Mouse (Mus musculus) megakaryocyte, embryonic 14.5 days (primary cell): ENCODE measurements around the gene Sag. TPM values are rescaled to one million over a fixed set of nuclear protein-coding genes. Genes with fewer than 3 reads are reported as not detected.

Source experiments
- H3K27me3 ChIP-seq: replicated peaks from 2 replicates; pipeline ENCODE3; 2012; ENCODE audit warnings: inconsistent platforms
- H3K36me3 ChIP-seq: replicated peaks from 2 replicates; pipeline ENCODE3; 2012; ENCODE audit warnings: low read length, inconsistent platforms, mixed read lengths
- H3K4me1 ChIP-seq: 2 replicates; pipeline ENCODE4 v1.6.1; 2012; ENCODE audit warnings: inconsistent platforms
- H3K4me3 ChIP-seq: replicated peaks from 2 replicates; pipeline ENCODE3; 2012; ENCODE audit warnings: moderate library complexity, mild to moderate bottlenecking, inconsistent platforms
- H3K9me3 ChIP-seq: 2 replicates; pipeline ENCODE4 v1.6.1; 2012; ENCODE audit warnings: inconsistent platforms
- FLI1 ChIP-seq: IDR thresholded peaks from 2 replicates; pipeline ENCODE4 v1.6.1; 2012; ENCODE audit warnings: low read length, inconsistent platforms, mixed read lengths
- GATA1 ChIP-seq: IDR thresholded peaks from 3 replicates; pipeline ENCODE4 v1.6.1; 2012; ENCODE audit warnings: mixed read lengths, low read length, inconsistent platforms, borderline replicate concordance
- polyA plus RNA-seq: library from polyadenylated mRNA; stranded (reverse); fragments of >175 nt; gene quantifications from 2 replicates; pipeline ENCODE4 v1.2.3, GENCODE M21; 2012; ENCODE audit warnings: low replicate concordance; ENCODE audit not compliant: insufficient read depth

Gene Sag
- polyA plus RNA-seq, 1 experiment = not detected

DNA sequence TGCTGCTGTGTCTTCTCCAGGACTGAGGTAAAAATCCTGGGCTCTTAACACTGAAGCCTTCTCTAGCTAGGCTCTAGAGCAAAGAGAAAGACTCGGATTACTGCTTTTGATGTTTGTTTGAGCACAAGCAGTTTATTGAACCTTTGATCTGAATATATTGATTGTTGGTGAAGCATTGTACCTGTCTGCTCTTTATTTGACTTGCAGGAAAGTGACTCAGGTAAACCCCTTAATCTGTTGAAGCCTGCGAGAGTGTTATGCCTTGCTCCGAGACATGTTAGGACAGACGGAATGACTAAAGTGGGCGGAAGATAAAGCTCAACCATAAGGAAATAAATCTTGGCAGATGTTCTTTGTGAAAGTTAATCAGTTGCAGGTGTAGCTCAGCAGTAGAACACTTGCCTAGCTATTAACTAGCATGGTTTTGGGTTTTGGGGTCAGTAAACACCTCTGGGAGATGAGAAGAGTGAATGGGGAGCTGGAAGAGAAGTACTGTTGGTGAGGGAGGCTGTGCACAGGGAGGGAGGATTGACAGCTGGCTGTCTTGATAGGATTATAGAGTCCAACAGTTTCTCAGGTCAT is 24.2 kb upstream of the Sag start:
- no peak overlapping the region for H3K4me3 ChIP-seq
- H3K27me3 ChIP-seq = no peaks in the 10 kb centered on the region
- peaks cover 99% of the 10 kb centered on the region for H3K36me3 ChIP-seq
- peaks cover 56% of the 10 kb centered on the region for H3K4me1 ChIP-seq
- H3K9me3 ChIP-seq = no peaks in the 10 kb centered on the region
- TF ChIP-seq FLI1 = no peak
- TF ChIP-seq GATA1 = no peak

DNA sequence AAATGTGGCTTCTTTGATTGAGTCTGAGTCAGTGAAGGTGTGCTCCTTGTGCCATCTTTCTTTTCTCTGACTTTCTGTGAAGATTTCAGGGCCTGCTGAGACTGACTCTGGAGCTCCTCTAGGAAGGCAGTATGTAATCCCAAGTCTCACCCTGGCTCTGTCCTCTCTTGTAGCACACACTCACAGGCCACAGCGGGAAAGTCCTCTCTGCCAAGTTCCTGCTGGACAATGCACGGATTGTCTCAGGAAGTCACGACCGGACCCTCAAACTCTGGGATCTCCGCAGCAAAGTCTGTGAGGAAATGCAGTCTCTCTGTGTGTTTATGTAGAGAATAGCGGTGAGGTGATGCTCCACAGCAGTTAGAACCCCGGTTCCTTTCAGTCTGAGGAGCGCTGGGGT is 17.8 kb upstream of the Sag start:
- peaks cover 92% of the 10 kb centered on the region for H3K36me3 ChIP-seq
- H3K4me1 ChIP-seq = peaks cover 48% of the 10 kb centered on the region
- TF ChIP-seq GATA1 = no peak
- TF ChIP-seq FLI1 = no peak
- H3K9me3 ChIP-seq = no peaks in the 10 kb centered on the region
- H3K4me3 ChIP-seq = no peak overlapping the region
- H3K27me3 ChIP-seq = no peaks in the 10 kb centered on the region

- Histone ChIP-seq H3K9me3 (no peaks in the 10 kb centered on the region), H3K36me3 (peaks cover 92% of the 10 kb centered on the region), H3K27me3 (no peaks in the 10 kb centered on the region), H3K4me1 (peaks cover 45% of the 10 kb centered on the region), H3K4me3 (no peak overlapping the region)
- TF ChIP-seq FLI1 = no peak
- no peak for TF ChIP-seq GATA1
Observed at GRCm38 (mm10) chr1:87786251-87786650, 17.2 kb upstream of the Sag start.

DNA sequence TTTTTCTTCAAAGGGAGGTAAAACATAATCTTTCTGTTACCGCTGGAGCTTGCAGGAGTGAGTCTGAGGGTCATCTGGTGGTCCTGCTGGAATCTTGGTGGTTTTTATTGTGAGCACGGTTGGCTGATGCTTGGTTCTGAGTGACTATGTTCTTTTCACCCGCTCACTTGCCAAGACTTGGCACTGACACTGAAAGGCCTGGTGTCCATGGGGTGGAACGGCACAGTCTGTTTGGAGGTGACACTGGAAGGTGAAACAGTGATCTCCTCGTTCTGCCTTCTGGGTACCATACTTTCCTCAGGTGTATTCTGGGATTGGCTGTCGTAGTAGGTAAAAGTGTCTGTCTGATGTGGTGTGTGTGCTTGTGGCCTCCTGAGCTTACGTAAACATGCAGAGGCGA is 13.8 kb upstream of the Sag start:
- Histone ChIP-seq H3K36me3 (peaks cover 92% of the 10 kb centered on the region), H3K4me1 (peaks cover 49% of the 10 kb centered on the region), H3K27me3 (no peaks in the 10 kb centered on the region), H3K4me3 (no peak overlapping the region), H3K9me3 (no peaks in the 10 kb centered on the region)
- TF ChIP-seq FLI1 (no peak), GATA1 (no peak)

- no peaks in the 10 kb centered on the region for H3K9me3 ChIP-seq
- H3K4me1 ChIP-seq = peaks cover 45% of the 10 kb centered on the region
- TF ChIP-seq GATA1 = no peak
- no peak for TF ChIP-seq FLI1
- H3K27me3 ChIP-seq = no peaks in the 10 kb centered on the region
- H3K4me3 ChIP-seq = no peak overlapping the region
- H3K36me3 ChIP-seq = peaks cover 92% of the 10 kb centered on the region
Observed at GRCm38 (mm10) chr1:87792438-87793137, 10.9 kb upstream of the Sag start.

GRCm38 (mm10) chr1:87793138-87793449 is 10.4 kb upstream of the Sag start:
- Histone ChIP-seq H3K9me3 (no peaks in the 10 kb centered on the region), H3K36me3 (peaks cover 92% of the 10 kb centered on the region), H3K4me3 (no peak overlapping the region), H3K4me1 (peaks cover 48% of the 10 kb centered on the region), H3K27me3 (no peaks in the 10 kb centered on the region)
- no peak for TF ChIP-seq GATA1
- no peak for TF ChIP-seq FLI1

- no peak overlapping the region for H3K4me3 ChIP-seq
- H3K36me3 ChIP-seq = peaks cover 74% of the 10 kb centered on the region
- no peak for TF ChIP-seq FLI1
- TF ChIP-seq GATA1 = no peak
- no peaks in the 10 kb centered on the region for H3K9me3 ChIP-seq
- peaks cover 28% of the 10 kb centered on the region for H3K4me1 ChIP-seq
- H3K27me3 ChIP-seq = no peaks in the 10 kb centered on the region
Observed at GRCm38 (mm10) chr1:87797702-87798101, 5.8 kb upstream of the Sag start.

- peaks cover 28% of the 10 kb centered on the region for H3K4me1 ChIP-seq
- no peak overlapping the region for H3K4me3 ChIP-seq
- no peaks in the 10 kb centered on the region for H3K27me3 ChIP-seq
- H3K36me3 ChIP-seq = peaks cover 68% of the 10 kb centered on the region
- no peaks in the 10 kb centered on the region for H3K9me3 ChIP-seq
- TF ChIP-seq FLI1 (no peak), GATA1 (no peak)
Observed at GRCm38 (mm10) chr1:87798306-87798705, 5.2 kb upstream of the Sag start.

DNA sequence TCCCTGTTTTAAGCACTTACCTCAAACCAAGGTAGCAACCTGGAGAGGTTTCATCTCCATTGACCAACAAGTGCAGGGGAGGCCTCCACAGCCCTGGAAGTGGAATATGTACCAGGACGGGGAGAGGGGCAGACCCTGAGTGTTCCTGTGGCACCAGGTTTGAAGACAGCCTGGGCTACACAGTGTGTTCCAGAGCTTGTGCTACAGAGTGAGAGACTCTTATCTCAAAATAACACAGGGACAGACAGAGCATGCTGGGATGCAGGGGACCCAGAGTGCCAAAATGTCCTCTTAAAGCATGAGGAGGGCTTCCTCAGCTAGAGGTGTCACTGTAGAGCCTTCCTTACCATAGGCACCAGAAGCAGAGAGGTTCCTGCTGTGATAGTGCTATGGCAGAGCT is 4.3 kb downstream of the Sag start:
- Histone ChIP-seq H3K4me3 (no peak overlapping the region), H3K9me3 (peaks cover 7% of the 10 kb centered on the region), H3K27me3 (no peaks in the 10 kb centered on the region), H3K36me3 (peaks cover 26% of the 10 kb centered on the region), H3K4me1 (peaks cover 73% of the 10 kb centered on the region)
- TF ChIP-seq GATA1 (no peak), FLI1 (no peak)

DNA sequence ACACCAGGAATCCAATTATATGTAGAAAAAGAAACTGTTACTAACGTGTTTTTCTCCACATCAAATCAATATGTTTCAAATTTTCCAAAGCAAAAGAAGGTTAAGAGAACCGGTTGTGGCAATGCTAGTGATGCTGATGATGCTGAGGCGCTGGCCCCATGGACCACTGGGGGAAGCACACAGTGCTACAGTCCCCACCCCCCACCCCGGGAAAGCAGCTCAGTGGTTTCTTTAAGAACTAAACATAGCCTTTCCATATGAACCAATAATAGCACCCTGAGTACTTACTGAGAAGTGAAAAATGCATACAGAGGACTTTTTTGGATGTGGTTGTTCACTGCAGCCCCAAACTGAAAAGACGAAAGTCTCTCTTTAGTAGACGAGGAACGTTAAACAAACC is 7.9 kb downstream of the Sag start:
- Histone ChIP-seq H3K4me1 (peaks cover 52% of the 10 kb centered on the region), H3K4me3 (no peak overlapping the region), H3K9me3 (peaks cover 7% of the 10 kb centered on the region), H3K27me3 (no peaks in the 10 kb centered on the region), H3K36me3 (peaks cover 21% of the 10 kb centered on the region)
- no peak for TF ChIP-seq GATA1
- no peak for TF ChIP-seq FLI1

- Histone ChIP-seq H3K9me3 (peaks cover 7% of the 10 kb centered on the region), H3K36me3 (peaks cover 21% of the 10 kb centered on the region), H3K4me1 (peaks cover 45% of the 10 kb centered on the region), H3K27me3 (no peaks in the 10 kb centered on the region), H3K4me3 (no peak overlapping the region)
- TF ChIP-seq FLI1 (no peak), GATA1 (no peak)
Observed at GRCm38 (mm10) chr1:87812061-87812460, 8.6 kb downstream of the Sag start.
